Mouse (Mus musculus): ENCODE results near the gene Gm4894.

The Gm4894 gene

DNA sequence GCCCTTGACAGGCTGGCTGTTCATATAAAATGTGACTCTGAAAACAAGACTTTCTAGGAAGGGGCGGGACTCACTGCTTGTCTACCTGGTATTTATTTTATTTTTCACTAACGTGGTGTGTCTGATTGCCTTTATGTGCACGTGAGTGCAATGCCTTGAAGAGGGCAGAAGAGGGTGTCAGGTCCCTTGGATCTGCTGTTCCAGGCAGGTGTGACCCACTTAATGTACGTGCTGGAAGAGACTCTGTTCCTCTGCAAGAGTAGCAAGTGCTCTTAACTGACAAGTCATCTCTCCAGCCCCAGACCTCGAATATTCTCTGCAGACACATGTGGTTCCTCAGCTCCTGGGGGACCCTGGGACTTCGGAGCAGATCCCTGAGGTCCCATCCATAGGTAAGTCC is at the start of gene Gm4894:
TSS of gene Gm4894 (plus strand) at position 301 of the 400 bp plus-strand sequence.
- DNase-seq (ENCODE audit: low spot score): no peak

DNA sequence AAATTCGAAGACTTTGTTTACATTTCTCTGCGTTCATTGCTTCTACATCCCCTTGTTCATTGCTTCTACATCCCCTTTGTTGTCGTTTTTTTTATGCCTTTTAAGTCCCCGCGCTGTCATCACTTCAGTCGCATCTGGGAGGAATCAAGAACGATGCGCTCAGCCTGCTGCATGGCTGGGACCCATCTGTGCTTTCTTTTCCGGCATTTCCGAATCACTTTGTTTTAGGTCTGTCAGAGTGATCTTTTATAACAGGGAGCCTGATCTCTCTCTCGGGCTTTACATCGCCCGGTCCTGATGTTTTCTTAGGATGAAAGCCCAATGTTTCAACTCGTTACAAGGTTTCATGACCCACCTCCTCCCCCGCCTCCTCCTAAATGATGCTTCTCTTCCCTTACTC is 44.0 kb upstream of the Gm4894 start:
- no peak for DNase-seq (ENCODE audit: low spot score)

DNA sequence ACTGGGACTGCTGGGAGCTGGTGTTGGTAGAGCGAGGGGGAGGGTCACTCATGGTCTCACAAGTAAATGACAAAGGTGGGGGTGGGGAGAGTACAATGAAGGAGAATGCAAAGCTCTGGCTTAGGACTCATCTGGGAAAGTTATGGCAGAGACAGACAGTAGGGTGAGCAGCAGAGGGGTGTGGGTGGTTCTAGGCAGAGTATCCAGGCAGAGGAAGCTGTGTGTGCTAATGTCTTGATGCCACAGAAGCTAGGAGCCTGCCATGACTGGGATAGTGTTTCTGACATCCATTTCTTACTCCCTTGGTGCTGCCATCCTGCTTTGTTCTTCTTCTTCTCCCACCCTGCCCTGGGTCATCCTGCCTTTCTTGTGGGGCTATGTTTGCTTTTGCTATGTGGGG is 38.8 kb upstream of the Gm4894 start:
- DNase-seq (ENCODE audit: low spot score): no peak

DNA sequence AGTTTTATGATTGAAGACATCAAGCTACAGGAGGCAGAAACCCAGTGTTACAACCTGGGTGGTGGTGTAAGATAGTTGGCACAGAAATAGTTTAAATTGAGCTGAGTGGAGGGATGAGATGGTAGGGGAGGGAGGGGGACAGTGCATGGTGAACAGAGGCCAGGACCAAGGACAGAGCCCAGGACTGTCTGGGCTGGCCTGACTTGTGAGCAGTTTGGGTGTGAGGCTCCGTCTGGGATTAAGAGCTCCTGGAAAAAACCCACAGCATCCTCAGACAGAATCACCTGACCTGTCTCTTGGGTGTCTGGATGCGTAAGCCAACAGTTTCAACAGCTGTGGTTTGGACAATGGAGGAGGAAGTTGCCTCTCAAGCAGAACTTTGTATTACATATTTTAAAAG is 35.6 kb upstream of the Gm4894 start:
- no peak for DNase-seq (ENCODE audit: low spot score)

DNA sequence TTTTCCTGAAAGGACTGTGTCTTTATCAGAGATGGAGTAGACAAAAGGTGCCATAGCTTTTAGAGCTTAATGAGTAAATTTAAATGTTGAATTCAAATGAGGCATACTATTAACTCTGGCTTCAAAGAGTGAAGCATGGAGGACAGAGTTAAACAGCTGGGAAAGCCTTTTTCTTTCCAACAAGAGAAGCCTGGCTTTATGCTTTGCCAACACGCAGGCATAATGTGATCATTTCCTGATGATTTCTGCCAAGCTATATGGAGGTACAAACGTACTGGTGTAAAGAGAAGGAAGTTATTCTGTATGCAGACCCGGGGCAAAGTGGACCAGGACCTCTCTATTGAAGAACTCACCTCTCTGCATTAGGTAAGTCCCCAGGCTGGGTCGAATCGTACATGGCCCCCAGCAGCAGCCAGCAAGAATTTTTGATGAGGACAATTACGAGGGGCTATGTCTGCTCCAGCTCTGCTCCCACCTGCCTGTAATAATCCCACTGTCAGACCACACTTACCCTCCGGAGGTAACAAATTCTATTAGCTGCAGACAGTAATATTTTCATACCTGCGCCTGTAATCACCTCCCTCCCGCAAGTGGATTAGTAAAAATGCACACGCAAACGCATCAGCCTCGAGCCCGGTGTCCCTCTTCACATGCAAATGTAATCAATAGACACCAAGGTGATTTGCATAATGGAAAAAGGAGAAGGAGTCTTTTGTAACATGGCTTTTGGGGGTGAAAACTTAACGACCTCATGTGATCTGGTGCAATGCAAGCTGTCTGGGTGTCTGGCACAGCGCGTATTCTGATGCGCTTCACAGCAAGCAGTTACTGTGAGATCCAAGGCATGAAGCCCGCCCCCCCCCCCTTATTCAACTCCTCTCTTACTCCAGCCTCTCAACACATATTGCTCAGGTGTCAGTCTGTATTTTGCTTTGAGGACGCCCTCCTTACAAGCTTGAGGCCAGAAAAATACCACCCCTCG is 32.4 kb upstream of the Gm4894 start:
- no peak for DNase-seq (ENCODE audit: low spot score)

DNA sequence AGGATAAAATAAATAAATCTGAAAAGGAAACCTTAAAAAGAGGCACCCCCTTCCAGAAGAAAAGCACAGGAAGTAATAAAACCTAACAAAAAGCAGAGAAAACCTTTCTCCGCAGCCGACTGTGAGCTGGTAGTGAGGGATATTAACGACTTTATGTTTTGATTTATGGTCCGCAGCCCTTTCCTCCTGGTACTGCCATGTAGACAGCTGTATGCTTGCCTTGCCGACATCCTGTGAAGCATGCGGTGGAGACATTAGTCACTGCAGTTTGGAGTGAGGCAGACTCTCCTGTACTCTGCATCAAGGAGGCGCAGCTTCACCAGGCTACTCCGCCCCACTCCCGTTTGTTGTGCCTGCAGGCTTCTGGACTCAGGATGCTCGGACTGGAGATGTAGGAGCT is 25.8 kb upstream of the Gm4894 start:
- DNase-seq (ENCODE audit: low spot score): no peak

DNA sequence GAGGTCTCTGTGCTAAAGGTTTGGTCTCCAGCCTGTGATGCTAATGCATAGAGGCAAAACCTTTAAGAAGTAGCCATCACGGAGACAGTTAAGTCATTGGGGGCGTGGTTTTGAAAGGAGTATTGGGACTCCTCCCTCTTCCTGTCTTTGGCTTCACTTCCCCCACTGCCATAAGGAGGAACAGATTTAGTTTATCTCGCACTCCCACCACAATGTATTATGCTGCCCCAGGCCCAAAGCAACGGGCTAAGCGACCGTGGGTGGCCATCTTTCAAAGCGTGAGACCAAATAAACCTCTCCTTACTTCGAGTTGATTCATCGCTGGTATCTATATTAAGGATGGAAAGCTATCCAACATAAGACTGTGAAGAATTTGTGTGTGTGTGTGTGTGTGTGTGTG is 22.9 kb upstream of the Gm4894 start:
- no peak for DNase-seq (ENCODE audit: low spot score)

DNA sequence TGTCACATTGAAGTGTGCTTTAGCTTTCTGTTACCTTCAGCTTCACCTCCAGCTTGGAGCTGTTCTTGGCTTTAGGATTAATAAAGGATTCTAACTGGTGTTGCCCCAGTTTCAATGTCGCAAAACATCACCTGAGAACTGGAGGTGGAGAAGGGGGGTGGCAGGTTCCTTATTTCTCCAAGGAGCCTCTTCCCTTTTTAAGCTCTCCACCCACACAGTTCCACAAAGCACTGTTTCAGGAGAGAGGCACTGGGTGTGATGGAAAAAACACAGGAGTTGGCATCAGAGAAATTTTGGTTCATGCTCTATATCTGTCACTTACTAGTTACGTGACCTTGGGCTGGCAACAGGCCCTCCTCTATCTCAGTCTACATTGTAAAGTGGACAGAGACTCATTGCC is 21.3 kb upstream of the Gm4894 start:
- no peak for DNase-seq (ENCODE audit: low spot score)

DNA sequence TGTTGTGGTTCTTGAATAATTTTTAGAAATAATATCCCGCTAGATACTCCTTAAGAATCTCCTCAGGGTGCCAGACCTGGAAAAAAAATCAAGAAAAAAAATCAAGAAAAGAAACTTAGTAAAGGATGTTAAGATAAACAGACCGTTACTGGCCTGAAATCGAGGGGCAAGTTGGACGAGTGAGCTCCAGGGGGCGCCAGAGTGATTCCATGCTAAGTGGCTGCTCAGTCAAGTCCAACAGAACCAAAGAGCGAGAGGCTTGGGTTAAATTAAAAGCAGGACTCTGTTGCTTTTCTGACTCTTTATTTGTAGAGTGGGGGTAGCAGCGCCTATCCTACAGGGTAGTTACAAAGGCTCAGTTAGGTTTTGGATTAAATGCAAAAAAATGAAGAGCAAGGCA is 3.5 kb upstream of the Gm4894 start:
- DNase-seq (ENCODE audit: low spot score): peak; percentile 88

DNA sequence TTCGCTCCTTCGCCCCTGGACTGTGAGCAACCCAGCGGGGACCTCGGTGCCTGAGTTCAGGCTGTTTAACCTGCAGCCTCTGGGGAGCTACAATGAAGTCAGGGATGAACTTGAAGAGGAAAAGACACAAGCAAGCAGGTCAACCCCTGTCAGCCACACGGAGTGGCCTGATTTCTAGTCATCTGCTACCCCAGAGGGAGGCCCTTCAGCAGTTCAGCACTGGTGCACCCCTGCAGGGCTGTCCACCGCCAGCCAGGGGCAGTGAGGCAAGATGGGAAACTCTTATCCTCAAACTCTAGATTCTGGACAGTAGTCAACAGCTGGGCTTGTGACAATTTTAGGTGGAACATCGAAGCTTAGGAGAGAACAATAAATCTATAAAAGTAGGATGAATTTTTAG is 18.6 kb downstream of the Gm4894 start:
- DNase-seq (ENCODE audit: low spot score): no peak

DNA sequence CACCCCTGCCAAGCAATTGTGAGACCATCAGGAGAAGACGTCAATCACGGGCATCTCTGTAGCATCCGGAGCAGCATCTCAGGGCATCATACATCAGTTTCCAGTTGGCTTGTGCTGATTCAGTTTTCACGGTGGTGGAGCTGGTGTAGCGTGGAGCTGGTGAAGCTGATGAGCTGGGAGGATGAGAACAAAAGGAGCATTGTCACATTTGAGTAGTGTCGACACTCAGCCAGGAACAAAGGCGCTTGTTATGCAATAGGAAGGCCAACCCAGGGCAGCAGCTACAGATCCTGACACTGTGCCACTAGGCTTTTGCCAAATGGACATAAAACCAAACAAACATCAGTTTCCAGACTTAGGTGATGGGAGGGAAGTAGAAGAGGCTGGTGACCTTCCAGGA is 23.2 kb downstream of the Gm4894 start:
- DNase-seq (ENCODE audit: low spot score): no peak

DNA sequence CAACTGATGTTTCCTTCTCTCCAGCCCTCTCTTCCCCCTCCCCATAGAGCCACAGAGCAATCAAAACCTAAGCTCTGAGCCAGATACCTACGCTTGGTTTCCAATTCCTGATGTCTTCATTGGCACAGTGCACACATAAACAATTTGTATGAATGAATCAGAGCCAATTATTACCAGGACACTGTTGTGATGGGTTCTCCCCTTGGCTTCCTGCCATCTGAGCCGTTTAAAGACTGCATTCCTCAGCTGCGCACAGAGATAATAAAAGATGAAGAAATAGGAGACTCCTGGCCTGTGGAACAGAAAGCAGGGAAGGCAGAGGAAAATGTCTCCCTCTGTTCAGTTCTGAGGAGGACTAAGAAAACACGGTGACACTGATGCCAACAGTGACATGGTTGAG is 25.6 kb downstream of the Gm4894 start:
- DNase-seq (ENCODE audit: low spot score): no peak

DNA sequence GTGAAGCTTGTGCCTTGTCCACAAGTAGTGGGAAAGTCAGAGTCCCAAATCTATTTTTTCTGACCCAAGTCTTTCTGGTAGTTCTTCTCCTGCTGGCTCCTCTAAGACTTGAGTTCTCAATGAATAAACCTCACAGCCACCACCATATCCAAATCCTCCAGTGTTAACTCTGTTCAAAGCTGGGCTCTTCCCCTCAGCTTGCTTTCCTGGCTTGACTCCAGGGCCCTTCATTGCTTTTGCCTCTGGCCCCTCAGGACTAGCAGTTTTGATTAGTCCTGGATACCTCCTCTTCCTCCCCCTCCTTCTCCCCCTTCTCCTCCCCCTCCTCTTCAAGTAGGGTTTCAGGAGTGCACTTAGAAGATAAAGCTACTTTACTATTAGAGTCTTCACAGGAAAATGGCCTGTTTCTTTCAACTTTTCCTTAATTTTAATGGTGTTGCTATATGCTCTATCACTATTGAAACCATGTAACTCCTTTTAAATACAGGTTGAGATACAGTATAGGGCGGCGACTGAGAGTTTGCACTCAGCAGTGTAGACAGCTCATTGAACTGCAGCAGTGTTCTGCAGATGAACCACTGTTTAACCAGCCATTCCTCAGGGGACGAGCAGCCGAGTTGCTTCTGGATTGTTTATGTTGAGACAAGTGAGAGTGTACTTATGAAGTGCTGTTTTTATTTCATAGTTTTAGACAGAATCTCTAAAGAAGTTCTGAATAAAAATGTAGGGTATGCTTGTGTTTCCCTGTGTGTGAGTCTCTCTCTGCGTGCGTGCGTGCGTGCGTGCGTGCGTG is 26.4 kb downstream of the Gm4894 start:
- no peak for DNase-seq (ENCODE audit: low spot score)

DNA sequence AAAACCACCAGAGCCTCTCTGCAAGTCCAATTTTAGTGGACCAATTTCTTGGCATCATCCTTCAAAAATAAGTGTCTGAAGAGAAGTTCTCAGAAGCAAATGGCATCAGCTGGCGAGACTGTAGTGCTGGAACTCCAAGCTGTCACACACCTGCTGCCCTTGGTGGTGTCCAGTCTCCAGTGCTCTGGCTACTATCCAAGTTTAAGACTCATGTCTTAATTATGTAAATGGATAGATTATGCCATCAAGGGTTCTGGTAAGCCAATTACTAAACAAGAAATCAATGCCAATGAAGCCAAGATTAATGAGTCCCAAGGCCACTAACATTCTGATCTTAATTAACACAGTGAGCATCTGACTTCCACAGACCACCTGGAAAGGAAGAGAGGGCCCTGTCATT is 44.8 kb downstream of the Gm4894 start:
- no peak for DNase-seq (ENCODE audit: low spot score)

DNA sequence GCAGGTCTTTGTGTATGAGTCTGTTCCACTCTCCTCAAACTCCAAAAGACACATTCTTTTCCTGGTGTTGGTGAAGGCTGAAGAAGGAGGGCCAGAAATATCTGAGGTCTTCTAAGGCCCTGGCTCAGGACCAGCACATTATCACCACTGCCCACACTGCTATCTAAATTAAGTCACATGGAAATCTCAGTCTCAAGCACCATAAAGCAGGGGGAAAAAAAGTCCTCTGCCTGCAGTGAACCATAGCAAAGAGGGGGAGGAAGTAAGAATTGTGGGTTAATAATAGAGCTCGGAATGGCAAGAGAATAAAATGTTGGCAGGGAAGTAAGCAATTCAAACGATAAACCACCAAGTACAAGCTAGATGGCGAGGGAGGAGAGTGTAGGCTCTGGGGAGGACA is 57.2 kb downstream of the Gm4894 start:
- DNase-seq (ENCODE audit: low spot score): no peak

DNA sequence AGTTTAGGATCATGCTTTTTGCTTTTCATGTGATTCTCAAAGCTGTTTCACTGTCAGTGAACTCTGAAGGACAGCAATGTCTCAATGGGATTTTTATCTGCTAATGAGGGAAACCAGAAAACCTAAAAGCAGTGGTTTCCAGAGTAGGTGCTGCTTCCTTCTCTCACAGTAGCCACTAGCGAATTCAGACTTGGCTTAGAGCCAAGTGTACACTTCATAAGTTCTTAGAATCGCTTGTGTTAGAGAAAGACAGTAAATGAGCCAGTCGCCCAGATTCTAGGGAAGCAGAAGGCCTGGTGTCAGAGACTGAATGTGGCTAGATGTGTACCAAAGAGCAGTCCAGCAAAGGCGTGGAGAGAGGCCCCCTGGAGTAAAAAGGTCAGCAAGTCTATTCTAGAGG is 60.5 kb downstream of the Gm4894 start:
- no peak for DNase-seq (ENCODE audit: low spot score)

DNA sequence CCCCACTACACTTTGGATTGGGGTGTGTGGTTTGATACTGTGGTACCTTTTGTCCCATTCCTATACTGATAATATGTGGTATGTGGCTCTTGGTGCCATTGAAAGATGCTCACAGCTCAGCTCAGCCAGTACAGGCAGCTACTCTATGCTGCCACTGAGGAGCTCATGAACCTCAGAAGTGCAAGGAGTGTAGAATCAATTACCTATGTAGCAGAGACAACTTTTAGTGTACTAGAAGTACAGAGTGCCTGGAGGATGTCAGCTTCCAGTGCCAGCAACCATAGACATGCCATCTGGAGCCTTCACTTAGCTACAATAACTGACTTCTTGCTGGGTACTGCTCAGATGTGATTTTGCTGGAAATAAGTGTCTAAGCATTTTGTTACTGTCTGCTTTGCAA is 68.3 kb downstream of the Gm4894 start:
- DNase-seq (ENCODE audit: low spot score): no peak
